Mouse (Mus musculus): ENCODE measurements around the gene Sh3bp1. TPM values are rescaled to one million over a fixed set of nuclear protein-coding genes. Genes with fewer than 3 reads are reported as not detected.

Sh3bp1 gene
- polyA plus RNA-seq, 3 experiments from 2014 or later: 49.5 to 72.6 (median 52.6) TPM

GRCm38 (mm10) chr15:78915660-78916017 lies 16.1 kb downstream of the Sh3bp1 start:
- ATAC-seq: peak; percentile 49

GRCm38 (mm10) chr15:78916052-78916826 lies 16.7 kb downstream of the Sh3bp1 start:
- no peak for ATAC-seq

DNA sequence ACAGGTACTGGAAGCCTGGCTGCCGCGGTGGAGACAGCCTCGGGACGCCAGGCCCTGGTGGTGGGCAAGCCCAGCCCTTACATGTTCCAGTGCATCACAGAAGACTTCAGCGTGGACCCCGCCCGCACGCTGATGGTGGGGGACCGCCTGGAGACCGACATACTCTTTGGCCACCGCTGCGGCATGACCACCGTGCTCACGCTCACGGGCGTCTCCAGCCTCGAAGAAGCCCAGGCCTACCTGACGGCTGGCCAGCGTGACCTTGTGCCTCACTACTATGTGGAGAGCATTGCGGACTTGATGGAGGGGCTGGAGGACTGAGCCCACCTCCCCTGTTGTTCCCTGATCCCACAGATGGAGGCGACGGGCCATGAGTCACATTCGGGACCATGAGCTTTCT lies 18.6 kb downstream of the Sh3bp1 start:
- ATAC-seq: no peak

DNA sequence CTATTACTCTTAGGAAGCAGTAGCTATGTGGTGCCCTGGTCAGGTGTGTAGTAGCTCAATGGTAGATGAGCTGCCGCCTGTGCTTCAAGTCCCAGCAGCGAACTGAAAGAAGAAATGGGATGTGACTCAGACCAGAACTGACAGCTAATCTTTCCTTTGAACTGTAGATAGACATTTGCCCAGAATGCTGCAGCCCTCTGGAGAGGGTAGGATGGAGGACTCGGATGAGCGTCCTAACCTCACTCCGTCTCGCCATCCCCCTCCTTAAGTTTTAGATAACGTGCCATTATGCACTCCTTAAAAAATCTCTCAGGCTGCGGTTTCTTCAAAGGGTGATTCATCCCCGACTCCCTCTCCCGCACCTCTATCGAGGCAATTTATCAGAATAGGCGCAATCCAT lies 20.3 kb downstream of the Sh3bp1 start:
- ATAC-seq: no peak

GRCm38 (mm10) chr15:78922700-78923099 lies 23.1 kb downstream of the Sh3bp1 start:
- ATAC-seq: no peak

DNA sequence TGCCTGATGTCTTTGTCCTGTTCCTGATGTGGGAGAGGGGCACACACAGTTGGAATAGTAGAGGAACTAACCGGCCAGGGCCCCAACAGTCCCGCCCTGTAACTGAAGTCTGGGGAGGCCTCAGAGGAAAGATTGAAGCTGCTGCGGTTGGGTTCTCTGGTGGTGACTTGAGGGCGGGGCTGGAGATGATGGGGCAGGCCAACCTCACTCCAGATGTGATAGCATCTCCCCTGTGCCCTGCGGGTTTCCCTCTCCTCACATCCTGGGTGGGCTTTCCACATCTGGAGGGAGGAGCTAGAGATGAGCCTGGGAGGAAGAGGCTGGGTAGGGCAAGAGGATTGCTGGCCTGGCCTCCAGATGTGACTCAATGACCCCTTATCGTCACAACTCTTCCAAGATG lies 24.0 kb downstream of the Sh3bp1 start:
- ATAC-seq: peak; percentile 63

DNA sequence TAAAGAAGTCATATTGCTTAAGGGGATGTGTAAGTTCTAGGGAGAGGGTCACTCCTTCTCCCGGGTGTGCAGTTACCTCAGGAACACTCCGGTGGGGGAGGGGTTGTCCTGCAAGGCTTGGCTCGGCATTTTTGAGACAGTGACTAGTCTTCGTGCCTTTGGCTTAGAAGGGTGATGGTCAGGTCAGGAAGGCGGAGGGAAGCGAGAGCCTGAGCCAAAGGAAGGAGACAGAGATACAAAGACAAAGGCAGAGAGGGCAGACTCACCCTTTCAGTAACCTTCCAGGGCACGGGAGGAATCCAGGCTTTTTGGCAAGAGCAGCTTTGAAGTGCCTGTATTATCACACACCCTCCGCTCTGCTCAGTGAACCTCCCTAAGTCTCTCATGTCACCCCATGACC lies 25.6 kb downstream of the Sh3bp1 start:
- ATAC-seq: no peak

DNA sequence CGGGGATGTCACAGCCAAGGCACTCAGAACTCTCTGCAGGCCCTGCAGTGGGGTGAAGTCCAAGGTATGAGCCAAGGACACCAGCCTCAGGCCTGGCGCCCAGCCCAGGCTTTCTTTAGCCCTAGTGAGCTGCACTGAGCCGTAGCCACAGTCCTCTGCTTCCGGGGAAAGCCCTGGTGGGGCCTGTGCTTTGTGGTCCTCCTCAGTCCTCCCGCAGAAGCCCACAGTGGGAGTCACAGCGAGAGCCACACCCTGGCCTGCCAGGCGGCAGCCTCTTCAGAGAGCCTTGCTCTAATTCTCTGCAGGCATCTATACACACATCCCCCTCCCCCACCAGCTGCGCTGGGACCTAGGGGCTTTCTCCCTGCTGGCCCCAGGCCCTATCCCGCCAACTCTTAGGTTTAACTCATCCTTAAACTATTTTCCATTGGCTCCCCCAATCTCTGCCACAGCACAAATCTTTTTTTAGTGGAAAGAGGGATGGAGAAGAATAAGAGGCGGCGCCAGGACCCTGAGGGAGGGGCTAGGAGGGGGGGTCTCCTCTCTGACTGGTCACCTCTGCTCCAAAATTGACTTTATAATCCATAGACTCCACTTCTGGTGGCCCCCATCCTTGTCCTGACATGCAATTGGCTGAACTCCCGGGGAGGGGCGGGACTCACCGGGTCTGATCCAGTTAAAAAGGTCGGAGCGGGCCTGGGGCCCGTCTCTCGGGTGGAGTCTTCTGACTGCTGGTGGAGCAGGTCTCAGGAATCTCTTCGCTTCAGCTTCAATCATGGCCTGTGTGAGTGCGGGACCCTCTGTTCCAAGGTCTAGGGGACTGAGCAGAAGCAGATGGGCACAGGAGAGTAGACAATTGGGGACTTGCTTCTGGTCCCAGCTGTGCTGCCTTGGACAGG lies 26.7 kb downstream of the Sh3bp1 start, which contains the start of gene Lgals1:
TSS of gene Lgals1 (plus strand) at position 705 of the 899 bp plus-strand sequence.
- peak; percentile 59 for ATAC-seq

GRCm38 (mm10) chr15:78927021-78927787 lies 27.6 kb downstream of the Sh3bp1 start:
- ATAC-seq: no peak

DNA sequence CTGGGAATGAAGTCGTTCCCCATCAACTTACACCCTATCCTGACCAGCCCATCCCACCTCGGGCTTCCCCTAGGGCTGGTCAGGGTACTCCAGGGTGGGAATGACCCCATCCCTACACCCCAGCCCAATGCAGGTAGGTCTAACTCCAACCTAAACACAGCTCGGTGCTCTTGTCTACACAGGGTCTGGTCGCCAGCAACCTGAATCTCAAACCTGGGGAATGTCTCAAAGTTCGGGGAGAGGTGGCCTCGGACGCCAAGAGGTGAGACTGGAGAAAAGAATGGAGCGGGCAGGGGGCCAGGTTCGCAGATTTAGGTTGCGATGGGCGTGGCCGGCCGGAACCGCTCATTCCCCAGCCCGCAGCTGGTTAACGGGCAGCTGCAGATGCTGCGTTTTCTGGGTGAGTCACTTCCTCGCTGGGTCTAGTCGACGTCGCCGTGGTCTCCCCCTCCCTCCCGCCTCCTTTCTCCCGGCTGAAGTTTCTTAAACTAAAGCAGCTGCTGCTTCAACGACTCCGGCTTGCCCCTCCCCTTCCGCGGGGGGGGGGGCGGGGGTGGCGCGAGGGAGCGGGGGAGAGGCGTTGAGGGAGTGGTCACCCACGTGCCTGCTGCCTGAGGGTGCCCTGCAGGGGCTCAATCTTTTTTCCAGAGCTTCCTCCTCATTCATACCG lies 28.4 kb downstream of the Sh3bp1 start:
- peak; percentile 78 for ATAC-seq

GRCm38 (mm10) chr15:78928539-78928938 lies 29.0 kb downstream of the Sh3bp1 start:
- no peak for ATAC-seq

- no peak for ATAC-seq
Observed at GRCm38 (mm10) chr15:78930192-78930706, 30.7 kb downstream of the Sh3bp1 start.

DNA sequence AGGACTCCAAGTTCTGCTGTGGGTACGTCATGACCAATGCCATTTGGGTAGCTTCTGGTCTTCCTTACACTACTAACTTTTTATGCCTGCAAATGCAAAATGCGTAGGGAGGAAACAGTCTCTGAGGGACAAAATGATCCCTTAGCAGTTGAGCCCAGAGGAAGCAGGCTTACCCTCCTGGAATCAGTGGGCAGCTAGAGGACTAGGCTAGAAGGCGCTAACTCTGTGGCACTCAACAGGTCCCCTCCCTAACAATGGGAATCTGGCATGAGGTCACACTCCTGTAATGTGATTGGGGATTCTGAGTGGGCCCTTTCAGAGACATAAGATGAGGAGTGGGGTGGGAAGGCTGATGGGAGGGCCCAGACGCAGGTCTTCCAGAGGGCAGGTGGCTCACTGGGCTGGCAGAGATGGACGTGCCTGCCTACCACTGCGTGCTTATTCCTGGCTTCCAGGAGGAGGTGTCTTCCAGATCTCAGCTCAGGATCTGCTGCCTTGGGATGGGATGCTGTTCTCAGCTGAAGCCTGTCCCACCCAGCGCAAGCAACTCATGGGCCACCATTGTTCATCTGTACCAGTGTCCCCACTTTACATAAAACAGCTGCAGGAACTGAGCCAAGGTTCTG lies 31.3 kb downstream of the Sh3bp1 start:
- ATAC-seq: no peak

- peak; percentile 60 for ATAC-seq
Observed at GRCm38 (mm10) chr15:78931577-78931976, 32.0 kb downstream of the Sh3bp1 start.

DNA sequence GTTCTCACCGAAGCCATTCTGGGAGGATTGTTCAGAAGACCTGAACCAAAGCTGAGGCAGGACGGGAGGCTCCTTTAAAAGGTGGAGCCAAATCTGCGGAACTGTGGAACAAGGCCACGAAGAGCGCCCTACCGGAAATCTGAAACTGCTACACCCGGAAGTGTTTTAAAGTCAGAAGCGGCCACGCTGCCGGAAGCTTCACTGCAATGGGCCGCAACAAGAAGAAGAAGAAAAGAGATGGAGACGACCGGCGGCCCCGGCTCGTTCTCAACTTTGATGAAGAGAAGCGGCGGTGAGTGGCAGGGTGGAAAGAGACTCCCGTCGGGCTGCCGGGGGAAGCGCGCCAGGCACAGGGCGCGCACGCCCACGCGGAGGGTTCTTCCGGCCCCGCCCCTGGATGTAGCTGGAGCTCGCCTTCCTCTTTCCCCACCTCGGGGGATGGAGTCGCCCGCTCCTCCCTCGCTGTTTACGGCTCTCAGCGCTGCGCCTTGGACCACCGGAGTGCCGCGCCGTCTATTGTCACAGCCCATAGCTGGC lies 35.3 kb downstream of the Sh3bp1 start, which contains the start of gene Nol12:
TSS of gene Nol12 (plus strand) at position 150 of the 537 bp plus-strand sequence.
- peak; percentile 90 for ATAC-seq

DNA sequence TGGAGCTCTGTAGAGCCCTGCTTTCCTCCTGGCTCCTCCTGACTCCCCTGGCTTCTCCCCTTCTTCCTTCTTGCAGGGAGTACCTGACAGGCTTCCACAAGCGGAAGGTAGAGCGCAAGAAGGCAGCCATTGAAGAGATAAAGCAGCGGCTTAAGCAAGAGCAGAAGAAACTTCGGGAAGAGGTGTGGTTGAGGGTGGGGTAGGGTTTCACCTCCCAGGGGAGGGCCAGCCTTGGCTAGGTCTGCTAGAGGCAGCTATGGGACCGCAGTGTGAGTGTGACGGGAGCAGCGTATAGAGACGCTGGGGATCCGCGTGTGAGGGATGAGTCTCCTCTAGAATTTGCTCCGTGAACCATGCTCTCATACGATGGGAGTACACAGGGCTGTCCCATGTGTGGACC lies 36.8 kb downstream of the Sh3bp1 start:
- ATAC-seq: no peak

DNA sequence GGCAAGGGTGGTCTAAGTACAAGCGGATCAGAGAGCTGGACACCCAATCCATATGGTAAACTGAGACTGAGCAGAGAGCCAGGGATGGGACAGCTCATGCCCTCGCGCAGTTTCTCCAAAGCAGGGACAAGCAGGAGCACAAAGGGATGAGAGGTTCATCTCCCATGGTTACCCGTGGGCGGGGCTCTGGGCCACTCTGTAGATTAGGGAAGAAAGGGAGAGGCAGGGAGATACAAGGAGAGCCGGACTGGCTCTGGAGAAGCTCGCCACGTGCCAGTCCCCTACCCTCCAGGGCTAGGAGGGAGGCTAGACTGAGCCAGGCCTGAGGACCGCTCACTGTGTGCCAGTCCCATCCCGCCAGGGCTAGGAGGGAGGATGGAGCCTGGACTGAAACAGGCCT lies 37.7 kb downstream of the Sh3bp1 start:
- ATAC-seq: no peak

DNA sequence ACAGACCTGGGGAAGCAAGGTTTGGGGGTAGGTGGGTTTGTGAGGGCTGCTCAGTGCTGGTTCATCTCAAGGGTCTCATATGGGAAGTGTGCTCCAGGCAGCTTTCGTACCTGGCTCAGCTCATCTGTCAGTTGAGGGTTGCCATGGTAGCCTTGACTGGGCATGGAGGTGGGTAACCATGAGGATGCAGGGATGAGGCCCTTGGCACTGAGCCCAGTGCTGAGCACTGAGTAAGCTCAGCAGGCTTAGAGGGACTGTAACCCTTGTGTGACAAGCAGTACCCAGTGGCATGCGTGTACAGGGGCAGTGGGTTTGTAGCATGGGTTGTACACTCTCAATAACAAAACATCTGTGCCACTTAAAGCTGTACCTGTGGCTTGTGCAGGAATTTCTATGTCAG lies 38.4 kb downstream of the Sh3bp1 start:
- no peak for ATAC-seq

DNA sequence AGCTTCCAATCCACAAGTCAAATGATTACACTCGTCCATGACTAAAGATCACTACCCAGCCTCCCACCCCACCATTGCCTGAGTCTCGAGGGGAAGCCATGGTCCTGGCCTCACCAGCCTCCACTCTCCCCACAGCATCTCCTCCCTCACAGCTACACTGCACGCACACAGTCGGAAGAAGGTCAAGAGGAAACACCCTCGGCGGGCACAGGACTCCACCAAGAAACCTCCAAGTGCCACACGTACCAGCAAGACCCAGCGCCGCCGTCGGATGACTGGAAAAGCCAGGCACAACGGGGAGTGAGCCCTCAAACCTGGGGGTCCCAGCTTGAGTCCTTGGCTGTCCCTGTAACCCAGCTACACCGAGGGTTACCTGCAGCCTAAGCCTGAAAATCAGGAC lies 40.8 kb downstream of the Sh3bp1 start:
- ATAC-seq: no peak

DNA sequence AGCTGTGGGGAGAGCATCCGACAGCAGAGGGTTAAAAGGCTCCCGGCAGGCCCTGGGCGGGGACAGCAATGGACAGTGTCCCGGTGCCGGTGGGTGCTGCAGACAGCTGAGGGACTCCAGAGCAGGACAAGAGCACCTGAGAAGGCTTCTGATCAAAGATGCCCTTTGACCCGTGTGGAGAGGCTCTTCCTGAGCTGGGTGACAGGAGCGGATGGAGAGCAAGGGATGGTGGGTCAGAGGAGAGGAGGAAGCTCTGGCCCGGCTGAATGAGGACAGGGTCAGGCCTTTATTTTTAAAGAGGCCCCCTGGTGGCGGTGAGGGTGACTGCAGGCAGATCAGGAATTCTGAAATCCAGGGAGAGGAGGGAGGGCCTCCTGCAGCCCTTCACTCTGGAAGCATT lies 43.1 kb downstream of the Sh3bp1 start:
- ATAC-seq: peak; percentile 32

- no peak for ATAC-seq
Observed at GRCm38 (mm10) chr15:78946232-78946631, 46.7 kb downstream of the Sh3bp1 start.

All from inflammation-experienced regulatory T-cells, adult 6 months (primary cell).